Comparison of ENCODE assay signal across 9 mouse cellular contexts in the genomic region with DNA sequence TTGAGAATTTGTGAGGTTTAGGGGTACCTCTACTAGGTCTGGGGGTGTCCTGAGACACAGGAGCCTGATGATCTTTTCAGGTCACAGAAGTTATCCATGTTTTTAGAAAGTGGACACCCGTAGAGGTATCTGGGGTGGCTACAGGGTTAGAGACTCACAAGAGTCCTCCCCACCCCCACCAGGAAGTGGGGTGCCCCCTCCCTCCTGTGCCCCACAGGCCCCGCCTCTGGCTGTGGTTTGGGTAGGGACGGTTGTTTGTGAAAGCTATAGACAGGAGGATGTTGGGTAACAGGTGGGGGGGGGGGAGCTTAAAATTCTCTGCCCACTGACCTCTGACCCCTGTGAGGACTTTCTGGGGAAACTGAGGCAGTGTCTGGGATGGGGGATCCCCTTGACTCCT. TPM values are rescaled to one million over a fixed set of nuclear protein-coding genes. Genes with fewer than 3 reads are reported as not detected.
DNase-seq lines count a peak whose midpoint lies in the region; ATAC-seq and TF ChIP-seq lines count a peak whose summit lies in the region.
"Had no signal": no experiment of that assay in that cellular context is flagged by ENCODE, and none has a peak within 500 bp of the region (broad histone marks: within the 10 kb centered on the region; RNA-seq: fewer than 3 reads in every experiment).

No protein-coding gene starts in this region.

- no peaks in the 10 kb centered on the region for H3K9me3 ChIP-seq in erythroblast, embryonic 14.5 days (ENCODE audit: control insufficient read depth, low read length)
- no peaks in the 10 kb centered on the region for H3K9me3 ChIP-seq in liver, postnatal 0 days (ENCODE audit: low read length)
- H3K9me3 ChIP-seq in kidney, embryonic 15.5 days (replicated peaks): no peaks in the 10 kb centered on the region
- no peaks in the 10 kb centered on the region for H3K9me3 ChIP-seq in forebrain, embryonic 13.5 days (replicated peaks)
- H3K9me3 ChIP-seq: embryonic facial prominence, embryonic 12.5 days had no signal

- peaks cover 78% of the 10 kb centered on the region for H3K4me1 ChIP-seq in erythroblast, embryonic 14.5 days (ENCODE audit: control insufficient read depth)
- H3K4me1 ChIP-seq in liver, postnatal 0 days (ENCODE audit: insufficient read depth): peaks cover 26% of the 10 kb centered on the region
- peaks cover 36% of the 10 kb centered on the region for H3K4me1 ChIP-seq in kidney, embryonic 15.5 days
- peaks cover 8% of the 10 kb centered on the region for H3K4me1 ChIP-seq in forebrain, embryonic 13.5 days

- peak overlapping the region; percentile 65 for H3K4me3 ChIP-seq in erythroblast, embryonic 14.5 days (replicated peaks)
- H3K4me3 ChIP-seq in liver, postnatal 0 days (ENCODE audit: low read depth, low read length): peak overlapping the region; percentile 58
- no peak overlapping the region for H3K4me3 ChIP-seq in kidney, embryonic 15.5 days (replicated peaks)
- H3K4me3 ChIP-seq in forebrain, embryonic 13.5 days: no peak overlapping the region
- H3K4me3 ChIP-seq: embryonic facial prominence, embryonic 12.5 days had no signal

- no peak for TF ChIP-seq CTCF in liver, postnatal 0 days (IDR thresholded peaks at IDR 0.05; ENCODE audit: low read depth)

- TF ChIP-seq EP300 in liver, postnatal 0 days (IDR thresholded peaks at IDR 0.05; ENCODE audit: low read depth): no peak

- H3K4me2 ChIP-seq in liver, postnatal 0 days (ENCODE audit: low read depth, low read length): peak overlapping the region; percentile 83
- H3K4me2 ChIP-seq in kidney, embryonic 15.5 days: no peak overlapping the region
- H3K4me2 ChIP-seq in forebrain, embryonic 13.5 days: no peak overlapping the region
- H3K4me2 ChIP-seq: embryonic facial prominence, embryonic 12.5 days had no signal

- 26% methylated on average over 3 of the region's 3 CpGs for WGBS in liver, postnatal 0 days (ENCODE audit: insufficient replicate concordance)
- WGBS in kidney, embryonic 15.5 days: 74% methylated on average over 3 of the region's 3 CpGs
- WGBS in forebrain, embryonic 13.5 days: 67% methylated on average over 3 of the region's 3 CpGs

- H3K27ac ChIP-seq in liver, postnatal 0 days (ENCODE audit: low read depth): peak overlapping the region; percentile 94
- H3K27ac ChIP-seq in kidney, embryonic 15.5 days: no peak overlapping the region
- no peak overlapping the region for H3K27ac ChIP-seq in forebrain, embryonic 13.5 days
- H3K27ac ChIP-seq: embryonic facial prominence, embryonic 12.5 days had no signal

- peak; percentile 70 for DNase-seq in c-Kit-positive CD71-negative TER-119-negative erythroid progenitor cells, embryonic 14.5 days (ENCODE audit: low read depth)
- peak; percentile 86 for DNase-seq in liver, postnatal 0 days
- peak; percentile 89 to 94 for DNase-seq in spleen, adult 18-20 months
- no peak for DNase-seq in retina, embryonic 14.5 days (ENCODE audit: low spot score)

- no peak for ATAC-seq in erythroblast, adult 5-6 weeks (replicated peaks; ENCODE audit: low FRiP score, poor library complexity, severe bottlenecking)
- peak; percentile 56 for ATAC-seq in liver, postnatal 0 days
- no peak for ATAC-seq in kidney, embryonic 15.5 days (replicated peaks; ENCODE audit: low FRiP score)
- ATAC-seq in forebrain, embryonic 13.5 days: no peak

- peaks cover 70% of the 10 kb centered on the region for H3K36me3 ChIP-seq in erythroblast, embryonic 14.5 days (ENCODE audit: control insufficient read depth)
- peaks cover 25% of the 10 kb centered on the region for H3K36me3 ChIP-seq in liver, postnatal 0 days (replicated peaks; ENCODE audit: insufficient read depth, low read length)
- no peaks in the 10 kb centered on the region for H3K36me3 ChIP-seq in kidney, embryonic 15.5 days
- no peaks in the 10 kb centered on the region for H3K36me3 ChIP-seq in forebrain, embryonic 13.5 days (ENCODE audit: poor library complexity, severe bottlenecking)
- H3K36me3 ChIP-seq: embryonic facial prominence, embryonic 12.5 days had no signal

- peaks cover 20% of the 10 kb centered on the region for H3K27me3 ChIP-seq in erythroblast, embryonic 14.5 days (ENCODE audit: control insufficient read depth)
- H3K27me3 ChIP-seq in liver, postnatal 0 days (ENCODE audit: insufficient read depth, low read length): peaks cover 4% of the 10 kb centered on the region; the same call in 1 of the 2 replicates
- peaks cover 42% of the 10 kb centered on the region for H3K27me3 ChIP-seq in kidney, embryonic 15.5 days
- peaks cover 77% of the 10 kb centered on the region for H3K27me3 ChIP-seq in forebrain, embryonic 13.5 days

- peak overlapping the region; percentile 57 for H3K9ac ChIP-seq in liver, postnatal 0 days (replicated peaks)
- no peak overlapping the region for H3K9ac ChIP-seq in kidney, embryonic 15.5 days
- H3K9ac ChIP-seq in forebrain, embryonic 13.5 days: no peak overlapping the region
- H3K9ac ChIP-seq: embryonic facial prominence, embryonic 12.5 days had no signal

RNA-seq across cellular contexts. Expression of a gene that starts 0.9 kb away (rescaled TPM):
- polyA plus RNA-seq in erythroblast, embryonic 14.5 days (2012): 1.5 and 1.7 TPM in 2 replicates
- total RNA-seq in erythroblast, adult 5-6 weeks (2015; ENCODE audit: low replicate concordance): 23.1 and 31.6 TPM in 2 replicates
- total RNA-seq in erythroblast, adult 5-6 weeks (2017; ENCODE audit: low replicate concordance): 28.6 and 35.8 TPM in 2 replicates
- 12.1 and 14.2 TPM in 2 replicates for polyA plus RNA-seq in liver, postnatal 0 days (2015; fragmentation: Nextera tagmentation; extraction: Ambion mirVana)
- polyA plus RNA-seq in kidney, embryonic 15.5 days (2015; fragmentation: Nextera tagmentation; extraction: Ambion mirVana): 8.7 and 10.0 TPM in 2 replicates
- 1.2 and 1.3 TPM in 2 replicates for polyA plus RNA-seq in forebrain, embryonic 13.5 days (2015; fragmentation: Nextera tagmentation; extraction: Ambion mirVana)

RNA-seq across cellular contexts. Expression of a gene that starts 21.1 kb away (rescaled TPM):
- 7.6 and 7.9 TPM in 2 replicates for polyA plus RNA-seq in erythroblast, embryonic 14.5 days (2012)
- total RNA-seq in erythroblast, adult 5-6 weeks (2015; ENCODE audit: low replicate concordance): 14.4 and 18.2 TPM in 2 replicates
- total RNA-seq in erythroblast, adult 5-6 weeks (2017; ENCODE audit: low replicate concordance): 19.4 and 27.7 TPM in 2 replicates
- 2.5 and 3.1 TPM in 2 replicates for polyA plus RNA-seq in liver, postnatal 0 days (2015; fragmentation: Nextera tagmentation; extraction: Ambion mirVana)
- 3.9 and 4.5 TPM in 2 replicates for polyA plus RNA-seq in kidney, embryonic 15.5 days (2015; fragmentation: Nextera tagmentation; extraction: Ambion mirVana)
- 3.1 and 3.9 TPM in 2 replicates for polyA plus RNA-seq in forebrain, embryonic 13.5 days (2015; fragmentation: Nextera tagmentation; extraction: Ambion mirVana)

RNA-seq across cellular contexts. Expression of a gene that starts 22.2 kb away (rescaled TPM):
- polyA plus RNA-seq in erythroblast, embryonic 14.5 days (2012): 11.9 and 17.1 TPM in 2 replicates
- 23.6 and 33.4 TPM in 2 replicates for total RNA-seq in erythroblast, adult 5-6 weeks (2015; ENCODE audit: low replicate concordance)
- 4.5 and 9.9 TPM in 2 replicates for total RNA-seq in erythroblast, adult 5-6 weeks (2017; ENCODE audit: low replicate concordance)
- polyA plus RNA-seq in liver, postnatal 0 days (2015; fragmentation: Nextera tagmentation; extraction: Ambion mirVana): 57.0 and 58.3 TPM in 2 replicates
- 235 and 243 TPM in 2 replicates for polyA plus RNA-seq in kidney, embryonic 15.5 days (2015; fragmentation: Nextera tagmentation; extraction: Ambion mirVana)
- polyA plus RNA-seq in forebrain, embryonic 13.5 days (2015; fragmentation: Nextera tagmentation; extraction: Ambion mirVana): 193 and 199 TPM in 2 replicates

RNA-seq across cellular contexts. Expression of a gene that starts 29.0 kb away (rescaled TPM):
- 0.59 and 0.74 TPM in 2 replicates for polyA plus RNA-seq in erythroblast, embryonic 14.5 days (2012)
- total RNA-seq in erythroblast, adult 5-6 weeks (2015; ENCODE audit: low replicate concordance): 33.8 and 46.6 TPM in 2 replicates
- total RNA-seq in erythroblast, adult 5-6 weeks (2017; ENCODE audit: low replicate concordance): 30.0 and 73.0 TPM in 2 replicates
- 40.7 and 42.8 TPM in 2 replicates for polyA plus RNA-seq in liver, postnatal 0 days (2015; fragmentation: Nextera tagmentation; extraction: Ambion mirVana)
- polyA plus RNA-seq in kidney, embryonic 15.5 days (2015; fragmentation: Nextera tagmentation; extraction: Ambion mirVana): 253 and 292 TPM in 2 replicates
- 30.0 and 32.2 TPM in 2 replicates for polyA plus RNA-seq in forebrain, embryonic 13.5 days (2015; fragmentation: Nextera tagmentation; extraction: Ambion mirVana)

RNA-seq across cellular contexts. Expression of a gene that starts 29.6 kb away (rescaled TPM):
- polyA plus RNA-seq in erythroblast, embryonic 14.5 days (2012): 551 and 700 TPM in 2 replicates
- total RNA-seq in erythroblast, adult 5-6 weeks (2015; ENCODE audit: low replicate concordance): 108 and 169 TPM in 2 replicates
- 96.3 and 123 TPM in 2 replicates for total RNA-seq in erythroblast, adult 5-6 weeks (2017; ENCODE audit: low replicate concordance)
- polyA plus RNA-seq in liver, postnatal 0 days (2015; fragmentation: Nextera tagmentation; extraction: Ambion mirVana): 537 and 560 TPM in 2 replicates
- 581 and 603 TPM in 2 replicates for polyA plus RNA-seq in kidney, embryonic 15.5 days (2015; fragmentation: Nextera tagmentation; extraction: Ambion mirVana)
- polyA plus RNA-seq in forebrain, embryonic 13.5 days (2015; fragmentation: Nextera tagmentation; extraction: Ambion mirVana): 487 and 489 TPM in 2 replicates

Comparison
In these comparisons a context has a peak if more than half of its experiments do, and no peak if none do; other contexts are left out.
1. H3K4me3 ChIP-seq: peak in erythroblast, embryonic 14.5 days (single experiment) and liver, postnatal 0 days (single experiment); none in kidney, embryonic 15.5 days (single experiment) and forebrain, embryonic 13.5 days (single experiment).